Mouse (Mus musculus): ENCODE measurements around the gene Mrpl46. TPM values are rescaled to one million over a fixed set of nuclear protein-coding genes. Genes with fewer than 3 reads are reported as not detected.

Gene Mrpl46
- polyA plus RNA-seq, 2 experiments = 29.4 to 58.6 TPM

DNA sequence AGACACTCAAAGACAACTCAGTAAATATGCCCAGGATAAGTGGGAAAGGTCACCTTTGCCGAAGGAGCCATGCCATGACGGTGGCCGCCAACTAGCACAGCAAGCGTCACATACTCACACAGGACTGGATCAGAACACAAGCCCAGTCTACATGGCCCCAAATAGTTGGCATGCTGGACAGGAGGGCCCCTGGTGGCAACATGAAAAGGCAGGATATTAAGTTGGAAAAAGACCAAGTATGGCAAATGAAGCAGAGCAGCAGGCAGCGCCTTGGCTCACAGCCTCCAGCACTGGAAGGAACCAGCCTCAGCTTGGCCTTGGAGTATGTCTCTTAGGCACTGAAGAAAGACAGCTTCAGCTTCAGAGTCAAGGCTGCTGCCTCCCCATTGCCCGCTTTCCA lies 30.5 kb upstream of the Mrpl46 start:
- no peak overlapping the region for H3K4me2 ChIP-seq (replicated peaks; ENCODE audit: low read depth, low read length, severe bottlenecking)
- H3K9me3 ChIP-seq (ENCODE audit: control insufficient read depth, low read length) = no peaks in the 10 kb centered on the region
- no peaks in the 10 kb centered on the region for H3K27me3 ChIP-seq (ENCODE audit: control insufficient read depth, insufficient read depth, low read length)
- no peak for TF ChIP-seq POLR2A (IDR thresholded peaks at IDR 0.05; ENCODE audit: borderline replicate concordance, extremely low read depth, insufficient read depth, insufficient read length)
- no peak for DNase-seq (ENCODE audit: low spot score)
- no peak overlapping the region for H3K9ac ChIP-seq (ENCODE audit: low read depth, low read length, severe bottlenecking)
- no peaks in the 10 kb centered on the region for H3K36me3 ChIP-seq (ENCODE audit: control insufficient read depth, insufficient read depth, low read length)
- no peak overlapping the region for H3K27ac ChIP-seq (replicated peaks; ENCODE audit: low read depth, low read length)
- no peaks in the 10 kb centered on the region for H3K4me1 ChIP-seq (ENCODE audit: control insufficient read depth, insufficient read depth, low read length)
- ATAC-seq (ENCODE audit: low FRiP score, low read depth) = no peak
- H3K4me3 ChIP-seq (replicated peaks; ENCODE audit: low read length) = no peak overlapping the region
- WGBS = 75% methylated on average over 6 of the region's 6 CpGs

DNA sequence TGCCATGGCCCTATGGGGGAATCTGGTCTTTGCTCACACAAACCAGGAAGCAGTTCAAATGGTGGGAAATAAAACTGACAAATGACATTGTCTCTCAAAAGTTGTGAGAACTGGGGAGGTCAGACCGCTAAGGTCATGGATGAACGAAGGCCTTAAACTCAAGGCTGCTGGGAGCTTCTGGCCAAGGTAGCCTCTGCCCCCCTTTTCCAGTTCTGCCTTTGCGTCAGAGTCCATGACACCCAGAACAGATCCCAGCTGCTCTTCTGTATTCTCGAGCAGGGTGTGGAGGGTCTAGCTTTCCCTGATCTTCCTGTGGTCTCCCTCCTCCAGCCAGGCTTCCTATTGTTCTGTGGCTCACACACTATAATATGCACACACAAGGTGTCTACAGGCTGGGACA lies 23.9 kb upstream of the Mrpl46 start:
- Histone ChIP-seq H3K4me3 (replicated peaks; ENCODE audit: low read length) (no peak overlapping the region), H3K27me3 (ENCODE audit: control insufficient read depth, insufficient read depth, low read length) (no peaks in the 10 kb centered on the region), H3K9ac (ENCODE audit: low read depth, low read length, severe bottlenecking) (no peak overlapping the region), H3K4me1 (ENCODE audit: control insufficient read depth, insufficient read depth, low read length) (no peaks in the 10 kb centered on the region), H3K4me2 (replicated peaks; ENCODE audit: low read depth, low read length, severe bottlenecking) (no peak overlapping the region), H3K27ac (replicated peaks; ENCODE audit: low read depth, low read length) (no peak overlapping the region), H3K9me3 (ENCODE audit: control insufficient read depth, low read length) (no peaks in the 10 kb centered on the region), H3K36me3 (ENCODE audit: control insufficient read depth, insufficient read depth, low read length) (no peaks in the 10 kb centered on the region)
- DNase-seq (ENCODE audit: low spot score) (no peak), ATAC-seq (ENCODE audit: low FRiP score, low read depth) (no peak)
- 74% methylated on average over 4 of the region's 4 CpGs for WGBS
- TF ChIP-seq POLR2A (IDR thresholded peaks at IDR 0.05; ENCODE audit: borderline replicate concordance, extremely low read depth, insufficient read depth, insufficient read length) = no peak

DNA sequence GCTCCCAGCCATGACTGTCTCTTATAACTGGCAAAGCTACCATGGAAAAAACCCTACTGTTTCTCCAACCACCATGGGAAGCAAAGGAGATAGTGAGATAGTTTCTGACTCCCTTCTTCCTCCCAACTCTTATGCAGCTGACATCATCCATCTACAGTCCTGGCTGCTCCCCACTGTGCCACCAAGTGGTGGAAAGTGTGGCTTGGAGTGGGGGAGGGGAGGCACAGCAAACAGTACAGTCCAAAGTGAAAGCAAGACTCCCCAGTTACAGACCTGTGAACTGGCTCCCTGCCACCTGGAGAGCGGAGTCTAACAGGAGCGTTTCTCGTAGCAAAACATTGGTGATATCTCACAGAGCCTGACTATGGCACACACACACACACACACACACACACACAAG lies 20.5 kb upstream of the Mrpl46 start:
- no peak overlapping the region for H3K4me2 ChIP-seq (replicated peaks; ENCODE audit: low read depth, low read length, severe bottlenecking)
- H3K4me3 ChIP-seq (replicated peaks; ENCODE audit: low read length) = no peak overlapping the region
- 84% methylated on average over 3 of the region's 3 CpGs for WGBS
- no peak for TF ChIP-seq POLR2A (IDR thresholded peaks at IDR 0.05; ENCODE audit: borderline replicate concordance, extremely low read depth, insufficient read depth, insufficient read length)
- ATAC-seq (ENCODE audit: low FRiP score, low read depth) = no peak
- H3K4me1 ChIP-seq (ENCODE audit: control insufficient read depth, insufficient read depth, low read length) = no peaks in the 10 kb centered on the region
- H3K36me3 ChIP-seq (ENCODE audit: control insufficient read depth, insufficient read depth, low read length) = no peaks in the 10 kb centered on the region
- H3K27me3 ChIP-seq (ENCODE audit: control insufficient read depth, insufficient read depth, low read length) = no peaks in the 10 kb centered on the region
- no peak for DNase-seq (ENCODE audit: low spot score)
- no peak overlapping the region for H3K27ac ChIP-seq (replicated peaks; ENCODE audit: low read depth, low read length)
- no peak overlapping the region for H3K9ac ChIP-seq (ENCODE audit: low read depth, low read length, severe bottlenecking)
- H3K9me3 ChIP-seq (ENCODE audit: control insufficient read depth, low read length) = no peaks in the 10 kb centered on the region

DNA sequence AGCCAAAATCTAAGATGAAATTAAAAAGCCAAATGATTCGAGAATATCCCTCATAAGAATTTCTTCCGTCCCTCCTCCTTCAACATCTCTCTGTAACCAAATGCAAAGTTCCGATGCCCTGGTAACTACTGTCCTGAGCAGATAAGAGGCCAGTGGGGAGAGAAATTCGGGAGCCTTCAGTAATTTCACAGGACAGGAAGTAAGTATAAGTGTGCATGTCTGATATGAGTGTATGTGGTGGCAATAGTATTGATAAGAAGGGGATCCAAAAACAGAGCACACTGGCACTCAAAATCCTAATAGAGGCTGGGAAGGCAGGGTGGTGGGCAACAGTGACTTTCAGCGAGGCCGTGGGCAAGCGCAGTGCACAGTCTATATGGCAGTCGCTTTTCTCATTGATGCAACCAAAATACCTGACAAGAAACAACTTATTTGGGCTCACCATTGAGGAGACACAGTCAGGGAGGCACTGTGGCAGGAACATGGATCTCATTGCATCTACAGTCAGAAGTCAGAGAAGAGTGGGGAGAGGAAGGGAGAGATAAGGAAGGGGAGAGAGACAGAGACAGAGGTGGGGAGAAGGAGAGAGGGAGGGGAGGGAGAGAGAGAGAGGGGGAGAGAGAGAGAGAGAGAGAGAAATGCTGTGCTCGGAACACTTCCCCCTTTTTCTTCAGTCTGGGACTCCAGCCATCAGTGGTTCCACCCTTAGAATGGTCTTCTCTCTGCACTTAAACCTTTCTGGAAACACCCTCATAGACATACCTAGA lies 16.6 kb upstream of the Mrpl46 start:
- no peak overlapping the region for H3K4me3 ChIP-seq (replicated peaks; ENCODE audit: low read length)
- no peak overlapping the region for H3K9ac ChIP-seq (ENCODE audit: low read depth, low read length, severe bottlenecking)
- 78% methylated on average over 9 of the region's 9 CpGs for WGBS
- H3K4me2 ChIP-seq (replicated peaks; ENCODE audit: low read depth, low read length, severe bottlenecking) = no peak overlapping the region
- no peak for ATAC-seq (ENCODE audit: low FRiP score, low read depth)
- no peaks in the 10 kb centered on the region for H3K36me3 ChIP-seq (ENCODE audit: control insufficient read depth, insufficient read depth, low read length)
- no peak for TF ChIP-seq POLR2A (IDR thresholded peaks at IDR 0.05; ENCODE audit: borderline replicate concordance, extremely low read depth, insufficient read depth, insufficient read length)
- no peaks in the 10 kb centered on the region for H3K4me1 ChIP-seq (ENCODE audit: control insufficient read depth, insufficient read depth, low read length)
- H3K27me3 ChIP-seq (ENCODE audit: control insufficient read depth, insufficient read depth, low read length) = no peaks in the 10 kb centered on the region
- no peak for DNase-seq (ENCODE audit: low spot score)
- H3K9me3 ChIP-seq (ENCODE audit: control insufficient read depth, low read length) = no peaks in the 10 kb centered on the region
- no peak overlapping the region for H3K27ac ChIP-seq (replicated peaks; ENCODE audit: low read depth, low read length)

DNA sequence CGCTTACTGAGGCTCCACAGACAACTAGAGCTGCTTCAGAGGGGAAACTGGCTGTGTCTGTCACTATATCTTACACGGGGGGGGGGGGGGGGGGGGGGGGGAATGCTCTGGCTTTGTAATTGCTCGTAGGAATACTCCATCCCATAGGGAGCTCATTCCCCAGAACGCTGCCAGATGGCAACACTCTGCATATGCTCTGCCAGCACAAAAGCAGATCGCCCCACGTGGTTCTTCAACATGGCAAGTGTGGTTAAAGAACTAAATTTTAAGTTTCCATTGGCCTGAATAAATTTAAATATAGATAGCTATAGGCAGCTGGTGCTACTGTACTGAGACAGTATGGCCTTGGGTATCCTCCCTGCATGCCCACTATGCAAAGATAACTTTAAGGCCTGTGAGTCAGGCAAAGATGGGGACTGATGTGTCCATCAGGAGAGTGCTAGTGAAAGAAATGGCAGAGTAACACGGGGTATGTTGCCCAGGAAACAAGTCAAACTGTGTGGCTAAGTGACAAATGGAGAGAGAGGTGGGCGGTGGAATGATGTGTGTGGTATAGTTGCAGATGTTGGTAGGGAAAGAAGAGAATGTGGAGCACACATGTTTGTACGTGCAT lies 14.6 kb upstream of the Mrpl46 start:
- Histone ChIP-seq H3K4me2 (replicated peaks; ENCODE audit: low read depth, low read length, severe bottlenecking) (no peak overlapping the region), H3K9ac (ENCODE audit: low read depth, low read length, severe bottlenecking) (no peak overlapping the region), H3K27ac (replicated peaks; ENCODE audit: low read depth, low read length) (no peak overlapping the region), H3K4me3 (replicated peaks; ENCODE audit: low read length) (no peak overlapping the region), H3K4me1 (ENCODE audit: control insufficient read depth, insufficient read depth, low read length) (no peaks in the 10 kb centered on the region), H3K9me3 (ENCODE audit: control insufficient read depth, low read length) (no peaks in the 10 kb centered on the region), H3K36me3 (ENCODE audit: control insufficient read depth, insufficient read depth, low read length) (no peaks in the 10 kb centered on the region), H3K27me3 (ENCODE audit: control insufficient read depth, insufficient read depth, low read length) (no peaks in the 10 kb centered on the region)
- 51% methylated on average over 8 of the region's 9 CpGs for WGBS
- ATAC-seq (ENCODE audit: low FRiP score, low read depth) (no peak), DNase-seq (ENCODE audit: low spot score) (no peak)
- no peak for TF ChIP-seq POLR2A (IDR thresholded peaks at IDR 0.05; ENCODE audit: borderline replicate concordance, extremely low read depth, insufficient read depth, insufficient read length)
